Mouse (Mus musculus) brown adipose tissue, adult 24 weeks (tissue): Measurements from ENCODE around the gene Prps1l3. TPM values are rescaled to one million over a fixed set of nuclear protein-coding genes. Genes with fewer than 3 reads are reported as not detected.
A peak's percentile ranks its signal among the peaks of the same experiment; 100 is the strongest.
"Not testable (repeated sequence)": the region's sequence is repeated elsewhere in the genome, so short reads cannot be mapped to it uniquely, and the experiment has no call there.

Experiments
- H3K27ac ChIP-seq: fragments of 200-500 bp; replicated peaks from 2 replicates; pipeline ENCODE4 v1.5.1; 2012; ENCODE audit warnings: low read depth, mild to moderate bottlenecking, low read length
- H3K4me1 ChIP-seq: fragments of 200-500 bp; 2 replicates; pipeline ENCODE4 v1.6.1; 2012; ENCODE audit warnings: low read length, mixed read lengths; ENCODE audit not compliant: control insufficient read depth, insufficient read depth, insufficient read length
- H3K4me3 ChIP-seq: fragments of 200-500 bp; 2 replicates; pipeline ENCODE4 v1.5.1; 2012; ENCODE audit warnings: low read depth, mild to moderate bottlenecking, low read length, moderate library complexity; ENCODE audit not compliant: insufficient read depth
- polyA plus RNA-seq: library from polyadenylated mRNA; stranded (reverse); fragments of >200 nt; gene quantifications from 2 replicates; pipeline ENCODE4 v1.2.4, GENCODE M21; 2012; ENCODE audit not compliant: missing spikeins, insufficient read depth, insufficient read length

Prps1l3 gene
- polyA plus RNA-seq, 1 experiment: 6.5 TPM

GRCm38 (mm10) chr12:57212463-57212862, 17.7 kb upstream of the Prps1l3 start:
- H3K4me1 ChIP-seq, H3K27ac ChIP-seq, H3K4me3 ChIP-seq: not testable (repeated sequence)

GRCm38 (mm10) chr12:57226411-57226810, 3.8 kb upstream of the Prps1l3 start:
- peaks cover 4% of the 10 kb centered on the region; the same call in 1 of the 2 replicates for H3K4me1 ChIP-seq
- H3K27ac ChIP-seq: no peak overlapping the region
- no peak overlapping the region for H3K4me3 ChIP-seq

GRCm38 (mm10) chr12:57227776-57228175, 2.4 kb upstream of the Prps1l3 start:
- no peak overlapping the region for H3K27ac ChIP-seq
- H3K4me1 ChIP-seq: peaks cover 6% of the 10 kb centered on the region; the same call in 1 of the 2 replicates
- no peak overlapping the region for H3K4me3 ChIP-seq

GRCm38 (mm10) chr12:57229703-57230102, 509 bp upstream of the Prps1l3 start:
- H3K27ac ChIP-seq: peak overlapping the region; percentile 86
- peaks cover 6% of the 10 kb centered on the region; the same call in 1 of the 2 replicates for H3K4me1 ChIP-seq
- H3K4me3 ChIP-seq: peak overlapping the region; percentile 72

GRCm38 (mm10) chr12:57231085-57231875, 1.1 kb downstream of the Prps1l3 start:
- Histone ChIP-seq H3K27ac (no peak overlapping the region), H3K4me3 (peak overlapping the region; percentile 75), H3K4me1 (peaks cover 6% of the 10 kb centered on the region; the same call in 1 of the 2 replicates)

- Histone ChIP-seq H3K27ac (no peak overlapping the region), H3K4me3 (no peak overlapping the region), H3K4me1 (peaks cover 6% of the 10 kb centered on the region; the same call in 1 of the 2 replicates)
Observed at GRCm38 (mm10) chr12:57233386-57233785, 3.2 kb downstream of the Prps1l3 start.

GRCm38 (mm10) chr12:57243671-57244495, 13.7 kb downstream of the Prps1l3 start:
- no peak overlapping the region for H3K4me3 ChIP-seq
- no peak overlapping the region for H3K27ac ChIP-seq
- H3K4me1 ChIP-seq: no peaks in the 10 kb centered on the region; the same call in 1 of the 2 replicates

- no peak overlapping the region for H3K27ac ChIP-seq
- no peaks in the 10 kb centered on the region for H3K4me1 ChIP-seq
- H3K4me3 ChIP-seq: no peak overlapping the region
Observed at GRCm38 (mm10) chr12:57258572-57258971, 28.4 kb downstream of the Prps1l3 start.

- Histone ChIP-seq H3K4me1 (no peaks in the 10 kb centered on the region), H3K4me3 (no peak overlapping the region), H3K27ac (no peak overlapping the region)
Observed at GRCm38 (mm10) chr12:57275456-57275855, 45.2 kb downstream of the Prps1l3 start.

GRCm38 (mm10) chr12:57281155-57282114, 51.2 kb downstream of the Prps1l3 start:
- Histone ChIP-seq H3K4me1 (no peaks in the 10 kb centered on the region), H3K27ac (no peak overlapping the region), H3K4me3 (no peak overlapping the region)

GRCm38 (mm10) chr12:57285303-57286059, 55.3 kb downstream of the Prps1l3 start:
- Histone ChIP-seq H3K4me1 (no peaks in the 10 kb centered on the region), H3K4me3 (no peak overlapping the region), H3K27ac (no peak overlapping the region)
